Mouse (Mus musculus) ES-Bruce4 (cell line): ENCODE results near the gene Kif5a.

Source experiments
- CTCF ChIP-seq: IDR thresholded peaks from one replicate; pipeline ENCODE4 v1.8.1; 2011; ENCODE audit warnings: low read depth, low read length
- POLR2A ChIP-seq: IDR thresholded peaks from one replicate; pipeline ENCODE4 v1.8.1; 2011; ENCODE audit warnings: low read length; ENCODE audit not compliant: insufficient read depth

GRCm38 (mm10) chr10:127310523-127311475, 47.7 kb upstream of the Kif5a start:
- TF ChIP-seq POLR2A (no peak), CTCF (no peak)
